Mouse (Mus musculus) brain, embryonic 14.5 days (tissue): ENCODE results near the gene Adam30.

Source experiments
- CTCF ChIP-seq: fragments of 200-500 bp; IDR thresholded peaks from 2 replicates; pipeline ENCODE4 v1.5.1; 2012; ENCODE audit warnings: inconsistent platforms, mild to moderate bottlenecking, moderate library complexity, borderline replicate concordance; ENCODE audit not compliant: insufficient read depth, insufficient read length; ENCODE audit errors: extremely low read depth
- POLR2A ChIP-seq: fragments of 200-500 bp; IDR thresholded peaks from 2 replicates; pipeline ENCODE4 v1.6.1; 2012; ENCODE audit warnings: mild to moderate bottlenecking, inconsistent platforms, borderline replicate concordance; ENCODE audit not compliant: poor library complexity, insufficient read depth, insufficient read length, severe bottlenecking; ENCODE audit errors: extremely low read depth

GRCm38 (mm10) chr3:98180805-98181204 is 20.4 kb downstream of the Adam30 start:
- peak; percentile 68; the same call in 1 of the 2 replicates for TF ChIP-seq CTCF
- no peak for TF ChIP-seq POLR2A
